Mouse (Mus musculus): ENCODE results near the gene Ciao1. TPM values are rescaled to one million over a fixed set of nuclear protein-coding genes. Genes with fewer than 3 reads are reported as not detected.

Gene Ciao1
- total and polyA plus RNA-seq, 3 experiments, result 60.9 to 79.0 (median 74.3) TPM

DNA sequence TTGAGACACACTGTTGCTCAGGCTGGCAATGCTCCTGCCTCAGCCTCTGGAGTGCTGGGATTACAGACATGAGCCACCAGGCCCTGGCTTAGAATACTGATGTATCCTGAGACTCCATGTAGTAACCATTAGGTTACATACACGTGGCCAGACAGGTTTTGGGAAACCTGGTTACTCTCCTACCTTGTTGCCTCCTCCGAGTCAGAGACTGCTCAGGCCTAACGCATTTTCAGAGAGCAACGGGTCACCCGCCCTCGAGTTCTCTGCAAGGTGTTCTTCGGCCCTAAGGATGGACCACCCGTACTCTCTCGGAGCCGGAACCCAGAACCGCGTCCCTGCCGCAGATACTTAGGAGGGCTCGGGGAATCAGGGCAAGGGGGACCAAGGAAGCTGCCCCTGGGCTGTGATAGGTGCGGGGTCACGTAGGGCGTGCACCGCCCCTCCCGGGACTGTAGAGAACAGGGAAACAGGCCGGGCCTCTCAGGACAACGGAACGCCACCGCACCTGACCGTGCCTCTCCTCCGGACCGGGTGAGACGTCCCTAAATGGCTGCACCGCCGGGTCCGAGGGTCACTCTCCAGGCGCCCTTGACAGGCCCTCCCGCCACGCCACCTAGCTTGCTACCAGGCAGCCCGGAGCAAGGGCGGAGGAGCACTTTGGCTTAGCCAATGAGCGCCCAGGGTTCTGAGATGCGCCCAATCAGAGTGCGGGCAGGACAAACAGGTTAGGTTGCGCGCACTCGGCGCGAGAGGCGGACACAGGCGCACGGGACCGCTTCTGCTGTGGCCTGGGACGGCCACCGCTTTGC, 22.1 kb upstream of the Ciao1 start, which contains the start of gene Stard7:
TSS of gene Stard7 (plus strand) at position 728 of the 809 bp plus-strand sequence.
- Histone ChIP-seq H3K4me2 (ENCODE audit: insufficient read depth, low read depth, poor library complexity, severe bottlenecking) (peak within 1 kb of the TSS; percentile 95), H3K79me2 (replicated peaks; ENCODE audit: control insufficient read depth, extremely low read depth, insufficient read depth, poor library complexity, severe bottlenecking) (peaks cover 34% of the 10 kb centered on the region), H3K4me1 (ENCODE audit: control insufficient read depth in 1 of 2, insufficient read depth in 2 of 2) (peaks cover 3 to 28% of the 10 kb centered on the region in 2 experiments; a peak in 3 of 4 replicates), H3K27me3 (replicated peaks) (no peaks in the 10 kb centered on the region), H3K9me3 (replicated peaks; ENCODE audit: low read length) (no peaks in the 10 kb centered on the region), H3K4me3 (replicated peaks in 1 of 3; ENCODE audit: low read depth in 2 of 3, low read length in 2 of 3, poor library complexity in 1 of 3) (peak within 1 kb of the TSS; percentile 89 to 95 (median 94)), H3K36me3 (replicated peaks in 1 of 2; ENCODE audit: control insufficient read depth in 1 of 2, insufficient read depth in 1 of 2, low read length in 1 of 2) (peaks cover 0 to 20% of the 10 kb centered on the region in 2 experiments), H3K9ac (ENCODE audit: insufficient read depth, low read depth) (peak within 1 kb of the TSS; percentile 75), H3K27ac (ENCODE audit: insufficient read depth, low read depth) (peak within 1 kb of the TSS; percentile 78)
- in situ Hi-C loops (cut with MboI; ENCODE audit: low pct_ligation_motif_present, low pct_unique_long_range_greater_than_20kb, low sequenced_read_pairs) (no loop called here), dilution Hi-C loops (cut with MboI; ENCODE audit: extremely low pct_ligation_motif_present, extremely low pct_unique_long_range_greater_than_20kb, low sequenced_read_pairs) (no loop called here)
- DNase-seq (ENCODE audit: extremely low read depth), result peak; percentile 93
- TF ChIP-seq UBTF (IDR thresholded peaks at IDR 0.05; ENCODE audit: low read depth, low read length) (peak; percentile 57; the same call in 1 of the 2 replicates), JUN (IDR thresholded peaks at IDR 0.05; ENCODE audit: insufficient read depth, low read depth, low read length) (no peak), RCOR1 (conservative IDR thresholded peaks at IDR 0.05; ENCODE audit: low read depth, low read length) (no peak), GABPA (IDR thresholded peaks at IDR 0.05; ENCODE audit: insufficient replicate concordance, low read depth, low read length) (no peak; the same call in 1 of the 2 replicates), NRF1 (IDR thresholded peaks at IDR 0.05; ENCODE audit: low read depth, low read length) (peak; percentile 59), TCF12 (IDR thresholded peaks at IDR 0.05; ENCODE audit: low read depth, low read length) (peak; percentile 55; the same call in 1 of the 2 replicates), MAFK (IDR thresholded peaks at IDR 0.05; ENCODE audit: insufficient replicate concordance, low read length) (no peak), CTCF (conservative IDR thresholded peaks at IDR 0.05 in 1 of 2, IDR thresholded peaks at IDR 0.05 in 1 of 2; ENCODE audit: low read depth in 2 of 2, low read length in 2 of 2) (no peak), POLR2AphosphoS2 (IDR thresholded peaks at IDR 0.05; ENCODE audit: low read depth, low read length) (no peak; the same call in 1 of the 2 replicates), PAX5 (IDR thresholded peaks at IDR 0.05; ENCODE audit: low read length) (no peak), CHD2 (IDR thresholded peaks at IDR 0.05; ENCODE audit: low read length) (peak; percentile 83; the same call in 1 of the 2 replicates), CHD1 (IDR thresholded peaks at IDR 0.05; ENCODE audit: low read depth, low read length) (no peak), ZMIZ1 (IDR thresholded peaks at IDR 0.05; ENCODE audit: low read depth, low read length) (0 out of 2 replicates have a peak, but pooled peaks have one; percentile 23), SMC3 (IDR thresholded peaks at IDR 0.05; ENCODE audit: low read depth, low read length) (no peak), RAD21 (IDR thresholded peaks at IDR 0.05; ENCODE audit: low read depth, low read length) (no peak), ELF1 (IDR thresholded peaks at IDR 0.05; ENCODE audit: low read depth, low read length) (peak; percentile 55), EP300 (IDR thresholded peaks at IDR 0.05; ENCODE audit: low read length) (no peak), MAZ (IDR thresholded peaks at IDR 0.05; ENCODE audit: low read depth, low read length) (0 out of 2 replicates have a peak, but pooled peaks have one; percentile 28), IRF4 (IDR thresholded peaks at IDR 0.05; ENCODE audit: low read depth, low read length) (no peak; the same call in 1 of the 2 replicates), USF2 (conservative IDR thresholded peaks at IDR 0.05; ENCODE audit: low read depth, low read length) (no peak), ETS1 (conservative IDR thresholded peaks at IDR 0.05; ENCODE audit: low read depth, low read length) (no peak), ZC3H11A (IDR thresholded peaks at IDR 0.05; ENCODE audit: low read depth, low read length) (no peak), MXI1 (IDR thresholded peaks at IDR 0.05; ENCODE audit: low read depth, low read length) (peak; percentile 14; the same call in 1 of the 2 replicates), MEF2A (IDR thresholded peaks at IDR 0.05; ENCODE audit: borderline replicate concordance, low read depth, low read length) (no peak; the same call in 1 of the 2 replicates), BHLHE40 (IDR thresholded peaks at IDR 0.05; ENCODE audit: low read depth, low read length) (peak; percentile 91), ZKSCAN1 (IDR thresholded peaks at IDR 0.05; ENCODE audit: borderline replicate concordance, low read depth, low read length) (no peak), NELFE (IDR thresholded peaks at IDR 0.05; ENCODE audit: low read depth, low read length) (no peak; the same call in none of the 2 replicates), JUND (conservative IDR thresholded peaks at IDR 0.05; ENCODE audit: low read depth, low read length) (no peak), KAT2A (IDR thresholded peaks at IDR 0.05; ENCODE audit: insufficient replicate concordance, low read length) (0 out of 2 replicates have a peak, but pooled peaks have one; percentile 69), USF1 (IDR thresholded peaks at IDR 0.05; ENCODE audit: low read depth, low read length) (no peak), MAX (IDR thresholded peaks at IDR 0.05; ENCODE audit: low read length) (peak; percentile 47; the same call in 1 of the 2 replicates), E2F4 (IDR thresholded peaks at IDR 0.05; ENCODE audit: insufficient replicate concordance, low read depth, low read length) (0 out of 2 replicates have a peak, but pooled peaks have one; percentile 49), SIN3A (IDR thresholded peaks at IDR 0.05; ENCODE audit: low read length) (peak; percentile 87), HCFC1 (IDR thresholded peaks at IDR 0.05; ENCODE audit: low read depth, low read length) (peak; percentile 78), ZNF384 (IDR thresholded peaks at IDR 0.05; ENCODE audit: low read depth, low read length) (no peak), MYC (IDR thresholded peaks at IDR 0.05; ENCODE audit: low read depth, low read length) (peak; percentile 46; the same call in 1 of the 2 replicates), TBP (conservative IDR thresholded peaks at IDR 0.05; ENCODE audit: low read depth, low read length) (peak; percentile 62; the same call in 1 of the 2 replicates)

Measured in CH12.LX (cell line).